Mouse (Mus musculus) G1E (cell line): ENCODE data around the gene Mrpl21. TPM values are rescaled to one million over a fixed set of nuclear protein-coding genes. Genes with fewer than 3 reads are reported as not detected.

Experiments
- ATAC-seq: 2 replicates; pipeline ENCODE4 v1.8.0; 2016; ENCODE audit warnings: mild to moderate bottlenecking; ENCODE audit not compliant: insufficient number of reproducible peaks, poor library complexity, low FRiP score, severe bottlenecking; ENCODE audit errors: extremely low read depth
- DNase-seq: peaks from one replicate; pipeline ENCODE4 v3.0.0; 2012; ENCODE audit warnings: low spot score
- H3K27me3 ChIP-seq: 2 replicates; pipeline ENCODE4 v1.6.1; 2012; ENCODE audit warnings: mild to moderate bottlenecking, low read length, inconsistent platforms; ENCODE audit not compliant: insufficient read depth
- H3K36me3 ChIP-seq: replicated peaks from 2 replicates; pipeline ENCODE3; 2012; ENCODE audit warnings: mild to moderate bottlenecking, inconsistent platforms
- H3K4me1 ChIP-seq: 2 replicates; pipeline ENCODE4 v1.6.1; 2012; ENCODE audit warnings: low read depth, low read length, inconsistent platforms, mixed read lengths; ENCODE audit not compliant: insufficient read depth
- H3K4me3 ChIP-seq: 2 replicates; pipeline ENCODE4 v1.5.1; 2012; ENCODE audit warnings: low read depth, mild to moderate bottlenecking, inconsistent platforms, low read length, moderate library complexity, mixed read lengths
- H3K9me3 ChIP-seq: replicated peaks from 2 replicates; pipeline ENCODE4 v1.6.1; 2012; ENCODE audit warnings: inconsistent platforms
- CTCF ChIP-seq: IDR thresholded peaks from 2 replicates; pipeline ENCODE4 v1.5.1; 2012; ENCODE audit warnings: low read depth, low read length, inconsistent platforms, mixed read lengths
- GATA1 ChIP-seq: IDR thresholded peaks from 2 replicates; pipeline ENCODE4 v1.6.1; 2012; ENCODE audit warnings: borderline replicate concordance, low read length, inconsistent platforms, mixed read lengths
- GATA2 ChIP-seq: IDR thresholded peaks from 2 replicates; pipeline ENCODE4 v1.6.1; 2012; ENCODE audit warnings: low read depth, low read length, inconsistent platforms, borderline replicate concordance
- POLR2AphosphoS5 ChIP-seq: IDR thresholded peaks from 2 replicates; pipeline ENCODE4 v1.6.1; 2012; ENCODE audit warnings: low read depth, low read length, inconsistent platforms; ENCODE audit not compliant: insufficient replicate concordance
- TAL1 ChIP-seq: conservative IDR thresholded peaks from 2 replicates; pipeline ENCODE4 v1.6.1; 2012; ENCODE audit warnings: low read depth, low read length, inconsistent platforms, mixed read lengths
- polyA plus RNA-seq: library from polyadenylated mRNA; stranded (reverse); fragments of >175 nt; gene quantifications from 2 replicates; pipeline ENCODE4 v1.2.3, GENCODE M21; 2012
- total RNA-seq, 2 experiments: library from RNA; stranded (forward) in 1 of 2; stranded (reverse) in 1 of 2; fragments of 200-1000 nt in 1 of 2; fragments of >200 nt in 1 of 2; fragmentation: Nextera tagmentation in 1 of 2; gene quantifications; 2 replicates each; pipeline ENCODE4 v1.2.3; 2014 to 2017

Mrpl21 gene
- total and polyA plus RNA-seq, 3 experiments: 27.4 to 92.9 (median 57.3) TPM

DNA sequence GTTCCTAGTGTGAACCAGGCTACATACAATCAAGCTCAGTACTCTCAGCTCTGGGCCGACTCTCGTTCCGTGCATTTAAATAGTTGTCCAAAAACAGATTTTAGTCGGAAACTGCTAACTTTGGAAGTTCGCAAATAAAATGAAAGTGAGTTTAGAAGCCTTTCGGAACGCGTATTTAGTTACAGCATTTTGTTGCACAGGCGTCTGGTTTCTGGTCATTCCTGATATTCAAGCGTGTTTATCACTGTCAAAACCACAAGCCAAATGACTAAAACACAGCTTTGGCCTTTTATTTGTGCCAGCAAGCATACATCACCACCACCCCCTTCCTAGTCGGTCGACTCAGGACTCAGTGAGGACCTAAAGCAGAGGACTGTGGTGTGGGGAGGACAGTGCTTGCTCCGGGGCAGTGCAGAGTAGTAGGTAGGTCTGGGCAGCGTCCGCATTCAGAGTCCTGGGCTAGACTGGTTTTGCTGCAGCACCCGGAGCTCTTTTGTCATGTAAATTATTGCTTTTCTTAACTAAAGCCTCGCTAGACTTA lies 41.6 kb downstream of the Mrpl21 start:
- Histone ChIP-seq H3K27me3 (peaks cover 2% of the 10 kb centered on the region; the same call in 1 of the 2 replicates), H3K4me3 (peak overlapping the region; percentile 82), H3K4me1 (peaks cover 84% of the 10 kb centered on the region), H3K9me3 (no peaks in the 10 kb centered on the region), H3K36me3 (peaks cover 8% of the 10 kb centered on the region)
- no peak for ATAC-seq
- DNase-seq: no peak
- TF ChIP-seq CTCF: no peak
- TF ChIP-seq GATA2: no peak
- no peak for TF ChIP-seq TAL1
- no peak for TF ChIP-seq POLR2AphosphoS5
- TF ChIP-seq GATA1: no peak

DNA sequence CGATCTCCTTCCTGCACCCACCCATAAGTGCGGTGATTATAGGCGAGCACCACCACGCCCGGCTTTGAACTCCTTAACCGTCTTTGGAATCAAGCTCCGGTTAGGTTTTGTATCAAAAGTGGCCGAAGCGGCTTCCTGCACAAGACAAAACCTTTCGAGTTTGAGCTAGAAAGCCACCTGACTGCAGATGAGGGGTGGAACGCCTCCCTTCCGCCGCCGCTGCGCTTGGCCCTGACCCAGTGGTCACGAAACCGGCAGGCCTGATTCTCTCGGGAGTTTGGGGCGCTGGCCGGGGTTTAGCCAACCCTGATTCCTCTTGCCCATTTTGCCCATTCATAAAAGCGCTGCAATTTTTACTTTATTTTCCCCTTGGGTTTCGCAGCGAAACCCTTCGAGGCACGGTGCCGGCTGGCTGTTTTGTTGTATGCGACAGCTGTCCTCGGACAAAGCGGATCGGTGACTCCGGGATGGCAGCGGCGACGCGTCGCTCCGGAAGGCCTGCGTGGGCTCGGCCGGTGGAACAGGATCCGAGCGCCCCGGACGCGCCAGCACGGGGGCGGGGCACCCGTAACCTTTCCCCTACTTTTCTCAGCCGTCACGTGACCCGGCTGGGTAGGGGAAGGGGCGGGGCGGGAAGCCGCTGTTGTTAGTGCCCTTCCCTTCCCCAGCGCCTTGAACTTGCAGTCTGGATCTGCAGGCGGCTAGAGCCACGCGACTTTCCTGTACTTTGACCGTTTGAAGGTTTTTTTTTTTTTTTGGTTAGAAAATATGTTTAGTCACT lies 42.4 kb downstream of the Mrpl21 start:
- H3K27me3 ChIP-seq: no peaks in the 10 kb centered on the region
- peak overlapping the region; percentile 82 for H3K4me3 ChIP-seq
- TF ChIP-seq CTCF (no peak), GATA2 (no peak), TAL1 (no peak), GATA1 (no peak), POLR2AphosphoS5 (no peak)
- peaks cover 15% of the 10 kb centered on the region for H3K36me3 ChIP-seq
- ATAC-seq: peak; percentile 31
- H3K4me1 ChIP-seq: peaks cover 82% of the 10 kb centered on the region
- peak; percentile 83 for DNase-seq
- no peaks in the 10 kb centered on the region for H3K9me3 ChIP-seq

GRCm38 (mm10) chr19:3325771-3326478 lies 43.2 kb downstream of the Mrpl21 start:
- DNase-seq (no peak), ATAC-seq (no peak)
- no peaks in the 10 kb centered on the region for H3K27me3 ChIP-seq
- H3K36me3 ChIP-seq: peaks cover 15% of the 10 kb centered on the region
- H3K9me3 ChIP-seq: no peaks in the 10 kb centered on the region
- TF ChIP-seq GATA2 (no peak), TAL1 (no peak), GATA1 (no peak), POLR2AphosphoS5 (no peak), CTCF (no peak)
- peak overlapping the region; percentile 82 for H3K4me3 ChIP-seq
- peaks cover 79% of the 10 kb centered on the region for H3K4me1 ChIP-seq

DNA sequence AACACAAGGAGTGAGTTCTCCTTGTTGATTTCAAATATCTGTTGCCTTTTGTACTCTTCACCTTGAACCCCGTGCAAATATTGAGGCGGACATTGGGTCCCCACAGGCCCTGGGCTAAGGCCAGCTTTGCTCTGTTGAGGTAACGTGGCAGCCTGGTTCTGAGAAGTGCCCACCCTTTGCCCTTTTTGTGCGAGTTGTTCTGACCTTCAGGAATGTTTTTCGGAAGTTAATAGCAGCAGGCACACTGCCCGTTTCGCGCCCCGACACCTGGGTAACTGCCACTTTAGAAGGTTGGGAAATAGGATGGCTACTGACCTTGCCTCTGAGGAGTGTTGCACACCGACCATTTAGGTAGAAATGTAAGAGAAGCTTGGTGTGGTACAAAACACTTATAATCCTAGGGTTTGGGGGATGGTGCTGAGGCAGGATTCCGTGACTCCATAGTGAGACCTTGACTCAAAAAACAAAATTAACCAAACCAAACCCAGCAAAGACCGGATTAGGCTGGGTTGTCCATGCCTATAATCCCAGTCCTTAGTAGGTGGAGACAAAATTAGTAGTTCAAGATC lies 43.9 kb downstream of the Mrpl21 start:
- Histone ChIP-seq H3K27me3 (no peaks in the 10 kb centered on the region), H3K9me3 (no peaks in the 10 kb centered on the region), H3K36me3 (peaks cover 15% of the 10 kb centered on the region), H3K4me1 (peaks cover 72% of the 10 kb centered on the region), H3K4me3 (no peak overlapping the region)
- ATAC-seq (no peak), DNase-seq (no peak)
- TF ChIP-seq CTCF (no peak), GATA1 (no peak), POLR2AphosphoS5 (no peak)

- no peak for DNase-seq
- peaks cover 61% of the 10 kb centered on the region for H3K4me1 ChIP-seq
- no peaks in the 10 kb centered on the region for H3K9me3 ChIP-seq
- no peak overlapping the region for H3K4me3 ChIP-seq
- peaks cover 32% of the 10 kb centered on the region for H3K36me3 ChIP-seq
- no peak for ATAC-seq
- TF ChIP-seq TAL1: 0 out of 2 replicates have a peak, but pooled peaks have one; percentile 12
- no peak for TF ChIP-seq POLR2AphosphoS5
- no peak for TF ChIP-seq GATA1
- no peaks in the 10 kb centered on the region for H3K27me3 ChIP-seq
These were observed 50.5 kb downstream of the Mrpl21 start for GRCm38 (mm10) chr19:3333247-3333646.
